Mouse (Mus musculus) cerebellum, postnatal 14 days (tissue): Measurements from ENCODE around the gene Ckap5.

Experiments
- DNase-seq, 2 experiments: peaks; one replicate each; pipeline ENCODE4 v3.0.0; 2021; ENCODE audit warnings: mixed read lengths in 2 of 2

Ckap5 gene

DNA sequence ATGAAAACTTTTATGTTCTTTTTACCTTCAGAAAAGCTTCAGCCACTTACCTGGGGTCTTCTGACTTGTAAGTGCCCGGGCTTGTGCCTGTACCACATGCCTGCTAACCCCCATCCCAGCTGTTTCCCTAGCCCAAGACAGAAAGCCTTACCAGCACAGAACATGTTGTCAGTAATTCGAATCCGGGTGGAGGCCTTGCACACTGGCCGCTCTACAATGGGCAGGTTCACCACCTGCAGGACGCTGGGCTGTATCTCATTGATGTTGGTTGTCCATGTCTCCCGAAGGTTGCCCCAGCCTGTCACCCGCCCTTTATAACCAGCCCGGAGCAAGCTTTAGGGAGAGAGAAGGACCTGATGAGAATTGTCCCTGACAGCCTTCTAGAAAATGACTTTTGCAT lies 101.6 kb downstream of the Ckap5 start:
- no peak for DNase-seq

DNA sequence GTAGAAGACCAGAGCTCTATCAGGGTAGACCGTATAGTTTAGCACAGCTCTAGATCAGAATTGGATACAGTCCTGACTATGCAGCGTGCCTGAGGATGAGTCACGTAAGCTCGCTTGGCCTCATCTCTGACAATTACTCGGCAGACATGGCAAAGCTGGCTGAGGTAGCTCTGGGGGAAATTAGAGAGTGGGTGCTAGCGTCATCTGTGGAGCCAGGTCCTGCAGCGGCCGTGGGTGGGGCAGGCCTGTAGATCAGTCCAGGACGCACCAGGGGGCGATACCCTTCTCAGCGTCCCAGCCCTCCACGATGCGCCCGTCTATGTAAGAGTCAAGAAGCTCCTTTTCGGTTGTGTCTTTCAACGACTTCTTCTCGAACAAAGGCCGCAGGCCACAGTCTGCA lies 103.1 kb downstream of the Ckap5 start:
- no peak for DNase-seq

DNA sequence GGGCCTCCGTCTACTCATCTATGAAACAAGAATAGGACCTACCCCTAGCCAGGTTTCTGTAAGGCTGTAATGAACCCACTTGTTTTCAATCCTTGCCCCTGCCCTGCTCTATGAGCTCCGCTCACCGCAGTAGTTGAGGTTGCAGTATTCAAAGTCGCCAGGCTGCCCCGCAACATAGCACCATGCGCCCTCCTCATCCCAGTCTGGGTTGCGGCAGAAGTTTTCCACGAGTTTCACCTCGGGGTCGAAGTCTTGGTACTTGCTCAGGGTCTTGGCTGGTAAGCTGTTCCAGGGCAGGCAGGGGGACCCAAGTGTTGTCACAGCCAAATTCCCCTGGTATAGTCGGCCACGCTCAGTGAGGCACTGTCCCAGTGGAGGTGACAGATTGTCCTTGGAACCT lies 103.8 kb downstream of the Ckap5 start:
- DNase-seq, result no peak

DNA sequence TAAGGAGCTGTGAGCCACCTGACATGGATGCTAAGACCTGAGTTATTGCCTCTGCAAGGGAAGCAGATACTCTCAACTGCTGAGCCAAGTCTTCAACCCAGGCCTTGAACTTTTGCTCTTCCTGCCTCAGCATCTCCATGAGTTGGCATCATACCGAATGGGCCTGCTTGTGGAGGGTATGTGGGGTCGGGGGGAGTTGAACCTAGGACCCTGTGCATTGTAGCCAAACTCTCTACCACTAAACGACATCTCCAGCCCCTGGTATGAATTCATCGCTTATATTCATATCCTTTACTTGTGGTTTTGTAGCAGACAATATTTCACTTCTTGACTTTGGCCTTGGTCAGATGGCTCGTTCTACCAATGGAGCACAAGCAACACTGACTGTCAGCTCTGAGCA lies 105.3 kb downstream of the Ckap5 start:
- DNase-seq, result no peak

DNA sequence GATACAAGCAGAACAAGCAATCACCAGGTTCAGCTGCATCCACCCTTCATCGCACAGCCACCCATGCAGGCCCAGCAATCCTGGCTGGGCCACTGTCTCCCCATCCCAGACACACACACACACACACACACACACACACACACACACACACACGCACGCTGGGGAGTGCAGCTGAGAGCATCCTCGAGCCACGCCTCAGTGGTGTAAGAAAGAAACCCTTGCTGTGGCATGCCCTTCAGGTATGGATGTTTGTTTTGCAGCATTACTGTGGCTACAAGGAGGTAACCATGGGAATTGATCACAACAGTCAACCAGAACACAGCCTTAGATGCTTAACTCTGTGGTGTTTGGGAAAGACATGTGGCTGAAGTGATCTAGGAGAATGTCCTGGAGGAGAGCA lies 105.8 kb downstream of the Ckap5 start:
- no peak for DNase-seq

DNA sequence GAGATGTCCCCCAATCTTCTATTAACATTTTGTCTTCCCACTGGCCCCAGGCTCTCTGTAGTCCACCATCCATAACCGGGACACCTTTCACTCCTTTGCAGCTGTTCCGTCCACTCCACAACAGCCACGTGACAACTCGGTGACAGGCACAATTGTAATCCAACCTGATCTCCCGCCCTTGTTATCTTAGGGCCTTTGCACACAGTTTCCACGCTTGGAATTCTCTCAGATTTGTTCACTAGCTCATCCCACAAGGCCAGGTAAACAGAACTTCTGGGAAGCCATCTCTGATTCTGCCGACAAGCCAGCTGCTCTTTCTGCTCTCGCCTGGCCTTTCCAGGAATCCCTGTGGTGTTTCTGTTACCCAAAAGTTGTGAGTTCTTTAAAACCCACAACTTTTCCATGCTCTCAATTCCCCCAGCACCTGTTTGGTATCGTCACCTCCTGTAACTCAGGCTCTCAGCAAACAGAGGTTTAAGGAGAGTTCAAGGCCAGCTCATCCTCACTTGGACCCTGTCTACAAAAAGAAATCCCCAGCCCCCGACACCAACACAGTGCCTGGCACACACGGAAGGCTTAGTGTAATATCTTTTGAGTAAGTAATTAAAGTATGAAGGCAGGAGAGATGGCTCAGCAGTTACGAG lies 106.9 kb downstream of the Ckap5 start:
- DNase-seq, result no peak

DNA sequence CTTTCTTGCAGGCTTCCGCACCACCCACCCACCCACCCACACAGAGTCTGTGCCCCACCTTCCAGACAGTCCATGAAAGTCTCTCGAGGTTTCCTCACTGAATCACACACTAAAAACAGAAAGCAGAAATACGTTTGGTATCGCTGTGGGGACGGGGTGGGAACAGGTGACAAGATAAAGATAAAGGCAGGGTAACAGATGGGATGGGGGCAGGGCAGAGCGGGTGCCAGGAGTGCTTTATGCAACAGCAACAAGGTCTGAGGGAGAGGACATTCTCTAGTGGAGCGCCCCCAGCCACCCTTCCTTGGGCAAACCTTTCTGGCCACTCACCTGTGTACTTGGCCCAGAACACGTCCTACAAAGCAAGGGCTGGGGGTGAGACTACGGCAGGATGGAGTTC lies 108.3 kb downstream of the Ckap5 start:
- peak; percentile 79 to 83 for DNase-seq

DNA sequence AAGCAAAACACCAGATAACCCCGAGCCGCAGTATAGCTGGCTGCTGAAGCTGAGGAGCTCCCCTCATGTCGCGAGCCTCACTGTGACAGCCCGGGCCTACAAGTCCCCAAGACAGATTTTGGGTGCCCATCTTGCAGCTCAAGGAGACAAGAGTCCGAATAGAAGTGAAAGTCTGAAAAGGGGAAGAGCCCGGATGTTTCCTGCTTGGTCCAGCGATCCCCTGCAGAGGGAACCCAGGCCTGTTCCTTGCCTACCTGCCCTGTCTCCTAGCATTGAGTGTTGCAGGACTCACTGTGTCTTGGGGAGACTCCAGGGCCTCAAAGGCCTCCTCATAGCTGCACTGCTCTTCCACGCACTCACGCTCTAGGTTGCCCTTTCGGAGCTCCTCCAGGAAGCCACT lies 108.9 kb downstream of the Ckap5 start:
- no peak for DNase-seq

DNA sequence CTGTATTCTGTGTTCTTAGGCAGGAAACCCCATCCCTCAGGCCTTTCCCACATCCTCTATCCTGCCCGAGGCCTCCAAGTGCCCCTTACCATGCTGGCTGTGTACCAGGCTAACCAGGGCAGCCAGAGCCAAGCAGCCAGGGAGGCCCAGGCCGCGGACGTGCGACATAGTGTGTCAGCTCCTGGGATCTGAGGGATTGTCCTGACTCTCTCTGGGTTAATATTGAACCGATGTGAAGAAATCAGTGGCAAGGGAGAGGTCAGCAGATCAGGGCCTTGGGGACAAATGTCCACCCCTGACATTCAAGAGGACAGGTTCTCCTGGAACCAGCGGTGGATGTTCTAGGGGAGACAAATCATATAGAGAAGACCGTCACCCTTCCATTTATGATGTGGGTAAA lies 109.7 kb downstream of the Ckap5 start, which contains the start of gene F2:
Gene F2, minus strand, starts transcription at position 186 of the 400 bp plus-strand sequence.
- no peak for DNase-seq

DNA sequence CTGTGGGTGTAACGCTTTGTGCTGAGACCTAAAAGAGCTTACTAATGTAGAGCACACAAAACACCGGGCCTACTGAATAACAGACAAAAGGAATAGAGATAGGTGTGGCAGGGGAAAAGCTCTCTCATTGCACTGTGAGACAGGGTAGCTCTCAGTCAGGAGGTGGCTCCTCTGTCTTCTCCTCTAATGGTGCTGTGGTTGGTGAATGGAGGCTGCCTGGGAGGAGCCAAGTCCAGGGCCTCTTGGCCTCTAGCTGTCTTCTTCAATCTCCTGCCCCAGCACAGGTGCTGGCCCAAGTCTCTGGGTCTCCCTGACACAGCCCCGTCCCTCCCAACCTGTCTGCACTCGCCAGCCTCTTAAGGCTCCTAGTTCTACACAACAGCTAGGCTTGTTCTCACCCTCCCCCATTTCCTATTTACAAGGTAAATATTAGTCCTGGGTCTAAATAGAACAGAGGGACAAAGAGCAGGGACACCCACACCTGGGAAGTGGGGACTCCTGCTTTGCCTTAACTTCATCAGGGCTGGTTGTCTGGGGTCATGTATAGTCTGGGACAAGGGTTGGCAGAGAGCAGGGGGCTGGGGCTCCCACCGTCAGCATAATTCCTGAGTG lies 110.3 kb downstream of the Ckap5 start:
- no peak for DNase-seq

DNA sequence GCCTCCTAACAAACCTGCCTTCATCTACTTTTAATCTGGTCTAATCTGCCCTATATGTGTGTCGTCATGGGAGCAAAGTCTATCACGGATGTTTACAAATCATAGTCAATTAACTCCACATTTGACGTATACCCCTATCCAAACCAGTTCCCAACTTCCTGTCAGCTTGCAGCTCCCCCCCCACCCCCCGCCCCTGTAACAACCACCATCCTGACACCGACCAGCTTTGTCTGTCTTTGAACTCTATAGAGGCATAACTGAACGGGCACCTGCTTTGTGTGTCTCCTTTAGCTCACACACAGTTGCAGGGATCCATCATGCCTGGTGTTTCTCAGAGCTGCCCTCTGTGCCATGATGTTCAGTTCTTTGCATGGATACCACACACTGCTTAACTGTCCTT lies 112.4 kb downstream of the Ckap5 start:
- no peak for DNase-seq

DNA sequence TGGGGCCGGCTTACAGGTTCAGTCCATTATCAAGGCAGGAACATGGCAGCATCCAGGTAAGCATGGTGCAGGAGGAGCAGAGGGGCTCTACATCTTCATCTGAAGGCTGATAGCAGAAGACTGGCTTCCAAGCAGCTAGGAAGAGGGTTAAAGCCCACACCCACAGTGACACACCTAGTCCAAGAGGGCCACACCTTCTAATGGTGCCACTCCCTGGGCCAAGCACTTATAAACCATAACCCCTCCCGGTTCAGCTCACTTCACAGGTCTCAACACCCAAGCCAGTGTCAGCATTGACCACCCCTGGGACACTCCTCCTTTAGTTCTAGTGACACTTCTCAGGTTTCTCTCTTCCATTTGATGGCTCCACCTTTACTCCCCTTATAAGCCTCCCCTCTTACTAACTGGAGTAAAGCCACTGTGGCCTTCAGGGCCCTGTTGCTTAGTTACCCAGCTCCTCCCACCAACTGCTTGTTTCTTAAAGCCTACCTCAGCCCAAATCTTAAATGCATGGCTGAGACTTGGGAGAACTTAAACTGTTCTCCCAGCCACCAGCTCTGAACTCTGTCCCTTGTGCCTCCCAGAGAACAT lies 116.4 kb downstream of the Ckap5 start:
- DNase-seq, result no peak

DNA sequence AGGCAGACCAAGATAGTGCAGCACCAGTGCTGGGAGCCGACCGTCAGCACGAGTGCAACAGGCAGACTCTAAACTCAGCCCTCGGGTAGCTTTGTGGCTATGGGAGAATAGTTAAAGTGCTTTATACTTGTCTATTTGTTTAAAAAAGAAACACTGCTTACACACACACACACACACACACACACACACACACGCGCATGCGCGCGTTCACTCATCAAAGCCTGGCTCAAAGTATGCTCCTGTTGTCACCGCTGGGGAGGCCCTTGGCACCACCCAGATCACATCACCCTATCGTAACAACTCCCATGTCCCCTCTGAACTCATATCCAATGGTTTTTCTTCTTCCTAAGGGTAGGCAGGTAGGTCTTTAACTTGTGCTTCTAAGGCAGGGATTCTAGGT lies 117.5 kb downstream of the Ckap5 start:
- no peak for DNase-seq

DNA sequence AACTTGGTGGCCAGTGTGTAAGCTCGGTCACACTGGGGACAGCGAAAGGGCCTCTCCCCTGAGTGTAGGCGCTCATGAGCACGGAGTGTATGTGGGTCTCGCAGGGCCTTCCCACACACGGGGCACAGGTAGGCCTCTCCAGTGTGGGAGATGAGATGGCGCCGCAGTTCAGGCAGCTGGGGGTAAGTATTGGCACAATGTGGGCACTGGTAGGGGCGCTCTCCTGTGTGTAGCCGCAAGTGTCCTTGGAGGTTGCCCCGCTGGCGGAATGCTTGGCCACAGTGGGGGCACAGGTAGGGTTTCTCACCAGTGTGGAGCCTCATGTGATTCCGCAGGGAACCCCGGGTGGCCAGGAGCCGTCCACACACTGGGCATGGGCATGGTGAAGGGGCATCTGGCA lies 118.8 kb downstream of the Ckap5 start:
- no peak for DNase-seq

DNA sequence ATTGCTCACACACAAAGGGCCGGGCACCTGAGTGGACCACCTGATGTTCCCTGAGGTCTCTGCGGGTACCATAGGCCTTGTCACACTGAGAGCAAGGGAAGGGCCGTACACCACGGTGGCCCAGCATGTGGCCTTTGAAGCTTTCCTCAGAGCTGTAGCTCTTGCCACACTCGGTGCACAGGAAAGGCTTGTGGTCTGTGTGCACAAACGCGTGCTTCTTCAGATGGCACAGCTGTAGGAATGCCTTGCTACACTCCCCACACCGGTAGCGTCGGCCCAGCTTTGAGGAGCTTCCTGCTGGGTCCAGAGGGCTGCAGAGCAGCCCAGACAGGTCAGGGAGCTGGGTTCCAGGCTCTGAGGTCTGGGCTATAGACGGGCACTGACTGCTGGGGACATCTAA lies 119.2 kb downstream of the Ckap5 start:
- DNase-seq, result no peak

DNA sequence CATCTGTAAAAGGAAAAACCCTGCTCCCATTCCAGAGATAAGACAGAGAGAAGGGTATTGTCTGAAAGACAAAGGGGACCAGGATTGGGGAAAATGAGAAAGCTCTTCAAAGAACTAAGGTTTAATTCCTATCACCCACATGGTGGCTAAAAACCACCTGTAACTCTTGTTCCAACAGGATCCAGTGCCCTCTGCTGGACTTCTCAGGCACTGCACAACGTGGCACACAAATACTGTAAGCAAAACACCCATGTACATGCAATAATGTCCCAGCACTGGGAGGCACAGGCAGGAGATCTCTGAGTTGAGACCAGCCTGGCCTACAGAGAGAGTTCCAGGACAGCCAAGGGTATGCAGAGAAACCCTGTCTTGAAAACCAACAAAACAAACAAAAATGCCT lies 120.2 kb downstream of the Ckap5 start:
- peak; percentile 70 to 89 for DNase-seq

DNA sequence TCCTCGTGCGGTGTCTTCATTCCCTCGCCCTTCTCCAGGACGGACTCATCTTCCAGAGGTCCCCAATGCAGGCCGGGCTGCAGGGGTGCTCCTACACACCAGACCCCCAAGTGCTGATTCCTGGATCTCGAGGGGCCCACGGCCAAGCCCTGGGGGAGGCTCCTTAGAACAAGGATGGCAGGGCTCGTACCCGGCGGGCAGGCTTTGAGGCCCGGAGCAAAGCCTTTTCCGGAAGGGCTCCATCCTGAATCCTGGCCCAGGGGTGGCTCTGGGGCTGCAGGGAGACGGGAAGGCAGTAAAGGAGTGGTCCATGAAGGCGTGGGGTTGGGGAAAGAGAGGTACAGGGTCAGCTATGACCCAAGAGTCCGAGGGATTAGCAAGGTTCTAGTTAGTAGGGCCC lies 122.6 kb downstream of the Ckap5 start:
- peak; percentile 30 for DNase-seq

DNA sequence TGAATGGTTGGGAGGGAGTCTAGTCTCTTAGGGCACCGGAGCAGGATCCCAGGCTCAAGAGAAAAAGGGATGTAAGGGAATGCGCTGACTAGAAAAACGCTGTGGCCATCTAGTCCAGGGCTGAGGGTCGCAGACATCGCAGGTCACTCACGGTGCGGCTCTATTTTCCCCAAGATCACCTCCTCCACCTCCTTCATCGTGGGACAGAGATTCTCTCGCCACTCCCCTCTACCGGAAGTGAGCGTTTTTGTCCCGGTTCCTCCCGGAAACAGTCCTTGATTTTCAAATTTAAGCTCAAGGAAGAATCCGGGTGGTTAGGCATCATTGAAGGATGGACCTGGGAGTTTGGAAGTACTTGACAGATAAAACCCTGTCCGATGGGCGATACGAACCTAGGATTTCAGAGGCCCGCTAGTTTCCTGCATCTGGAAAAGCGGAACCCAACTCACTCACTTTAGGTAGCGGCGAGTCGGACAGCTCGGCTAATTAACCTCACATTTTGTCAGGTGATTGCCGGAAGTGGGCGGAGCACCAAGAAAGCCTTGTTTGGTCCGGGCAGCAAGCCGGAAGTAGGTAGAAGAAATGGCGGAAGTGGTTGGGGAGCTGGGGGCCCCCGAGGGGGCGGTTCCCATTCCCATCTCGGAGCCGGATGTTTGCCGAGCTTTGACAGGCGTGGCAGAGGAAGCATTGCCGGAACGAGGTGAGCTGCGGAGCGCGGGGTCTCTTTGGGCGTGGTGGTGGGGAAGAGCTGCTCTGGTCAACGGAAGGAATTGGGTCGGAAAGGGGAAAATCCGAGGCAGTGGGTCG lies 123.2 kb downstream of the Ckap5 start, which contains the start of the genes Zfp408 and Arhgap1:
Gene Zfp408, minus strand, starts transcription at position 239 of the 807 bp plus-strand sequence.
Gene Arhgap1, plus strand, starts transcription at position 308 of the 807 bp plus-strand sequence.
- peak; percentile 99 for DNase-seq

DNA sequence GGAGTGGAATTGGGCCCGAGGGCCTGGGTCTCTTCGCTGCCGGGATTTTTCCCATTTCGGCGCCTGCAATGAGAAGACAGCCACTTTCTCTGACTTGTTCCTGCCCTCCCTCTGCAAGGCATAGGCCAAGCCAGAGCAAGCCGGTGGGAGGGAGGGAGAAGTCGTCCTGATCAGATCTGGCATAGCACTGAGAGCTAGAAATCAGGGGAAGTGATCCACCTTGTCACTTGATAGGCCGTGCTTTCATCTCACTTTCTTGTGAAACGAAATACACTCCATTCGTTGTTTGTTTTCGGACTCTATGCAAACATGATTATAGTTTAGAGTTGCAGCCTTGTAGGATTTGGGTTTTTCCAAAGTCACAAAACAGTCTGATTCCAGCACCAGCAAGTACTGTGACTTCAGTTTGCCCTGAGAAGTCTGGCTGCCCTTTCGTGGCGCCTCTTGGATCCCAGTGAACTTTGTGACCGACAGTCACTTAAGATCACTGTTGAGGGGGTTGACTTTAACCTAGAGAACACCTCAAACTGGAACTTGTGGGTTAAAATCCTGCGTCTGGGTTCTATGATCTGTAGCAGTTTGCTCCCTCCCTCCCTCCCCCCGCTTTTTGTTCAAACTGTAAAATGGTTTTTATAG lies 123.9 kb downstream of the Ckap5 start:
- DNase-seq, result no peak

DNA sequence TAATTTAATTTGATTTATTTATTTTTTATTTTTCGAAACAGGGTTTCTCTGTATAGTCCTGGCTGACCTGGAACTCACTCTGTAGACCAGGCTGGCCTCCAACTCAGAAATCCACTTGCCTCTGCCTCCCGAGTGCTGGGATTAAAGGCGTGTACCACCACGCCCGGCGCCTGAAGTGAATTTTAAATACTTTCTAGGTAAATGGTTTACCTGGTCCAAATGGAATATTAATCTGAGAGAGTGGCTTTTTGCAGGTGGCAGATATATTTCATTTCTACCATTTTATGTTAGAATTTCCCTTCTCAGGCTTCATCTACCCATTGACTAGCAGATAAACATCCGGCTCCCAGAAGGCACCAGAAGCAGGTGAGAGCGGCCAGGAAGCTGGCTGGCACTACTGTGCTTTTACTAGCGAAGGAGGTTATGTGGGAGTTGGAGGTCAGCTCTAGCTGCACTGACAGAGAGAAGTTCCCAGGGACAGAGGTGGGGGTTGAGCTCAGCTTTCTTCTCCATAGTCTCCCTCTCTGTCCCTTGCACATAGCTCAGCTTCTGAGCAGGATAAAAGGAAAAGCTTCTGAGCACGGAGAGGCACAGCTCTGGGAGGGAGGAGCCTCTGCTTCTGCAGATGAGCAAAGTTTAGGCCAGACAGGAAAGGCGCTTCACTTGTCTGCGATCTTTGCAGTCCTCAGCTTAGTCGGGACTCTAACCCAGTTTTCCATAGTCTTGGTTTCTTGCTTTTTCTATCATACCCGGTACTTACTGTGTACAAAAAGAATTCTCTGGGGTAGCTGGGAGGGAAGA lies 125.1 kb downstream of the Ckap5 start:
- DNase-seq, result no peak

DNA sequence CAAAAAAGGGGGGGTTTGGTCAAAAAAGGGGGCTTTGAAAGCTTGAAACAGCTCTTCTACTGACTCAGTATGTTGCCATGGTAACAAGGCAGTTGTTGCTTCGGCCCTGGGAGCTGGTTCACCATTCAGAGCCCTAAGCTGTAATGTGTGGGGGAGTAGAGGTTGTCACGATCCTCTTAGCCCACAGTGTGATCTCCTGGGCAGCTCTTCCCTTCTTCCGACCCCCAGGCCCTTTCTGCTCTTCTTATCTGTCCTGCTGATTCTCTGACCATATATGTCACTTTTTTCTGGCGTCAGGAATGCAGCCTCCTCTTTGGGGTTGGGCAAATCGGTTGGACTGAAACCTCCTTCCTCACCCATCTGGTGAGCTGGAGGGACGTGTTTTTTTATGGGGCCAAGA lies 126.3 kb downstream of the Ckap5 start:
- no peak for DNase-seq

DNA sequence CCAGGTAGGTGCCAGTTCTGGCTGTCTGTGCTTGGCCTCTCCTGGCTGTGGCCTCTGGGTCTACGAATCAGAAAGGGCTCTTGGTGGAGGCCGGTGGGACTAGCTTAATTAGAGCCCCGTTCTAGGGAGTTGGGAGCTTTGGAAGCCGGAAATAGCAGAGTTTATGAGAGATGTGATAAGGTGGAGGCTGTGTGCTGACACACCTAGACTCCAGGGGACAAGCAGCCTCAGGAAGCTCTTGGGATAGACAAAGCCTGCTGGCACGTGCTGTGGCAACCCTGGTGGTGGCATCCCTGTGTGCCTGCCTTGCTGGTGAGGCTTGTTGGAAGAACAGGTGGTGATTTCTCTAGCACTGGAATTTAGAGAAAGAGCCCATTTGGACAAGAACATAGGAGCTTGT lies 128.8 kb downstream of the Ckap5 start:
- DNase-seq, result no peak
